Mouse (Mus musculus): ENCODE results near the gene Got2.
A peak's percentile ranks its signal among the peaks of the same experiment; 100 is the strongest.

Got2 gene

DNA sequence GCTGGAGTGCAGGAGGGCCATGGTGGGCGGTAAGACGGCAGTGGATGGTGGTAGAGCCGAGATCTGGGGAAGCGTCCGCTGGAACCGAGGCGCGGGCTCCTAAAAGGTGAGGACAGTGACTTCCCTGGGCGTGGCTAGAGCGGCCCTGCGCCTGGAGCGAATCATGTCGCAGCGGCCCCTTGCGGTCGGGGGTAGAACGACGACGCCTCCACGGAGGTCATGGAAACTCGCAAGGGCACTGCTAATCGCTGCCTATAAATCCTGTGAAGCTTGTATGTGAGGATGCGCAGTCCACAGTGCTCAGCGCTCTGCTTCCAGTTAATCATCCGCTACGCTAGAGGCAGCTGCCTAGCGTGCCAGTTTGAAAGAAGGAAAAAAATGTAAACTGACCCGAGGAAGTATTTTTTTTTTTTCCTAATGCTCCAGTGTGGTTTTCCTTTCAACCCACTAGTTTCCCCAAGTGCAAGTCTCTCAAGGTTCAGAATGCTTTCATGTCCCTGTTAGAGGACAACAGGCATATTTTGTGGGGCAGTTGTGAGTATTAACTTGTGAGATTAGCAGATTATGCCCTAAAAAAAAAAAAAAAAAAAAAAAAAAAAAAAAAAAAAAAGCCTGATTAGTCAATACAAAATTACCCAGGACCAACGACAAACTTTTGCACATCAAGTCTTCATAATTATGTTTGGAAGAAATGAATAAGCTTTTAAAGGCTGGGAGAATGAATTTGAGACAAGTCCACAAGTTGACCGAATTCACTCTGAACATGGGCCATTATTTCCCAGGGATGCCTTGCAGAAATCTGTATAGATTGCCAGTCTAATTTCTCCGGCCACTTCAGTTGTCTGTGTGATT is at the start of gene Got2:
TSS of gene Got2 (minus strand) at position 263 of the 852 bp plus-strand sequence.
- peak; percentile 89 for DNase-seq (ENCODE audit: low spot score)

DNA sequence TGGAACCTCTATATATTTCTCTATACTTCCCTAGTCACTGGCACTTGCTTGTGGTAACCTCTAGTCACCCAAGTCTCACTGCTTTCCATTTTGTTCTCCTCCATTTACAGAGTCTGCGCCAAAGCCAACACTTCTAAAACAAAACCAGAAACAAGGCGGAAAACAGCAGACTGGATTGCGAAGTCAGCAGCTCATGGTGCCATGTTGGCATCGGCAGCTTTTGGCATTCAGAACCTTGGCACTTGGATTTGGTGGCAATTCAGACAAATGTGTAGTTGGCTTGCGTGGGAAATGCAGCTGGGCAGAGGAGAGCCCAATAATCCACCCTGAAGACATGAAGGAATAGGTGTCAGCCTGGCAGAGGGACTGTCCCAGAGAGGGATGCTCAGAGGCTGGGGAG is 44.5 kb upstream of the Got2 start:
- DNase-seq (ENCODE audit: low spot score) = no peak

DNA sequence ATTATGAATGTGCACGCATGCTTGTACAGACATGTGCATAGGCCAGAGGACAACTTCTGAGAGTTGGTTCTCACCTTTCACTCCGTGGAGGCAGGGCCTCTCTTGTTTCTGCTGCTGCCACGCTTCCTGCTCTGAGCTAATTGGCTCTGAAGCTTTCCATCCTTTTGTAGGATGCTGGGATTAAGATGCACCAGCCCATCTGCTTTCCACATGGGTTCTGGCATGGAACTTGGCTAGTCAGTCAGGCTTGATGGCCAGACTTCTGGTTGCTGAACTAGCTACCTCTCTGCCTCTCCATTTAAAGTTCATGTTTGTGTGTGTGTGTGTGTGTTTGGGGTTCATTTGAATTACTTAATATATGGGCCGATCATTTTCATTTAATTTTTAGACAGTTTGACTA is 41.5 kb upstream of the Got2 start:
- DNase-seq (ENCODE audit: low spot score) = no peak

DNA sequence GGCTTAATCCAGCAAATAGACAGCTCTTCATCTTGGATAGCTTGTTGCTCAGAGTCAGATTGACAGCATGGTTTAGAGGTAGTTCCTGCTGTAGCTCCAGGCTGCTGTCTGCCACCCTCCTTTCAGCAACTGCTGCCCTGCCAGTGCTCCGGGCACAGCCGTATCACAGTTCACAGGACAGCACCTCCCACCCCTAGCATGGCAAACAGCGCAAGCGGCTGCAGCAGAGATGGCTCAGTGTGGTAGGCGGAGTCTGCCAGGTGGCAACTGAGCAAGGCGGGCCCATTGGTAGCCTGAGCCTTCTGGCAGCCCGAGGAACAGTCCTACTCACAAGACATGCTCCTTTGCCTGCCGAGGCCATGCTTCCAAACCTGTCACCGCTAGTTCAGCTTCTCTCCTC is 27.8 kb upstream of the Got2 start:
- no peak for DNase-seq (ENCODE audit: low spot score)

DNA sequence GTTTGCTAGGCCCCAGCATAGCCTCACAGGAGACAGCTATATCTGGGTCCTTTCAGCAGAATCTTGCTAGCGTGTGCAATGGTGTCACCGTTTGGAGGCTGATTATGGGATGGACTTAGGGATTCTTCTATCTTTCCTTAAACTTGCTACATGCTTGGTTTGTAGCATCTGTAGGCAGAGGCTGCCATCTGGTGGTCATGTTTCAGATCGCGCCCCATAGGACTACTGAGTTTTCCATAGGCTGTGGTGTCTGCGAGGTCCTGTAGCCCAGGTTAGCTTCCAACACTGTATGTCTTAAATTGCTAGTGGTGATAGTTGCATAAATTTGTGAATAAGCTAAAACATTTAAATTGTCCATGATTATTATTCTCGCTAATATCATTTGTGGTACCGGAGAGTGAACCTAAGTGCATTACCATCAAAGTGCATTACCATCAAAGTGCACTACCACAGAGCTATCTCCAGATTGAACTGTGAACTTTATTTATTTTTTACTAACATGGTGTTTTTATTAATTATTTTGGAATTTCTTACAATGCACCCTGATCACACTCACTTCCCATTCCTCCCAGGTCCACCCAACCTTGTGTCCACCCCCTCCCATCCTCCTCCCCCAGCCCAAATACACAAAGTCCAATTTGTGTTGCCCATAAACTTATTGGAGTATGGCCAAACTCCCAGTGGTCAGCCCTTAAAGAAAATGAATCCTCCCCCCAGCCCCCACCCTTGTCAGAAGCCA is 26.7 kb upstream of the Got2 start:
- peak; percentile 86 for DNase-seq (ENCODE audit: low spot score)

DNA sequence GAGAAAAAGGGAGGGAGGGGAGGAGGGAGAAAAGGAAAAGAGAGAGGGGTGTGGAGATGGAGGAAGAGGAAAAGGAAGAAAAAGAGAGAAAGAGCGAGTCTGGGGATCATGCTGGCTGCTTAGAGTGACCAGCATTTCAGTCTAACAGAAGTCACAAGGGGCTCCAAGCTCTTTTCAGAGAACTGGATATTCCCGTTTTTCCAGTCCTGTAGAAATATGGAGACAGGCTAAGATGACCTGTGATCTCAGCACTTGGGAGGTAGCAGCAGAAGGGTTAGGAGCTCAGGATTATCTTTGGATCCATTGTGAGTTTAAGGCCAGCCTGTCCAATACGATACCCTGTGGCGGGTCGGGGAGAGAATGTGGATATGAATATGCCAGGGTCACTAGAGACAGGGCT is 22.9 kb upstream of the Got2 start:
- DNase-seq (ENCODE audit: low spot score) = no peak

DNA sequence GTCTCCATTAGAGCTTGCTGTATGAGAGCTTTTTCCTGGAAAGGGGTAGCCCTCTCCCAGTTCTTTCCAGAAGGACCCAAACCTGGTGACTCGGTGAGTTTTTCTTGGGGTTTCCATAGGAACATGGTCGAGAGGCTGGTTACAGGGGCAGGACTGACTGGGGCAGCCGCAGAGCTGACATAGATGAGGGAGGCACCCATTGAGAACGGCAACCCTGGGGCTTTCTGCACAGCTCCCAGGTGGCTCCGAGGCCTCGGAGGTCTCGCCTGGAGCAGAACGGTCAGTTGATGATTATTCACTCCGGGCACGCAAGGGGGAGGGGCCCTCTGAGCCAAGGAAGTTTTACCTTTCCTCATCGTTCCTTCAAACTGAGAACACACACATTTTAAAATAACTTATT is 19.5 kb upstream of the Got2 start:
- DNase-seq (ENCODE audit: low spot score) = no peak

DNA sequence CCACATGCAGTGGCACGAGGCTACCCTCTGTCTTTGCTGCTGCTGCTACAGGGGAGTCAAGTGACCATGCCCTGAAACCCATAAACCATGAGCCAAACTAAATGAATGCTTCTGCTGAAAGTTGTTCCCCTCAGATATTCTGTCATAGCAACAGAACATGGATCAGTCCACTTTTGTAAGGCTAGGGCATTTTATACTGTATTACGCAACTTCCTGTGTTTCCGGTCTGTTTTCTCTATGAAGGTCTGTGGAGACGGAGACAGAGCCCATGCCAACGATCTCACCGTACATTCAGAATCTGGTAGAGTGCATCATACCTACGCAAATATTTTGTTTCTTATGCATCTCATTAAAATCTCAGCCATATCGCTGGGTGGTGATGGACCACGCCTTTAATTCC is 18.4 kb upstream of the Got2 start:
- DNase-seq (ENCODE audit: low spot score) = no peak

DNA sequence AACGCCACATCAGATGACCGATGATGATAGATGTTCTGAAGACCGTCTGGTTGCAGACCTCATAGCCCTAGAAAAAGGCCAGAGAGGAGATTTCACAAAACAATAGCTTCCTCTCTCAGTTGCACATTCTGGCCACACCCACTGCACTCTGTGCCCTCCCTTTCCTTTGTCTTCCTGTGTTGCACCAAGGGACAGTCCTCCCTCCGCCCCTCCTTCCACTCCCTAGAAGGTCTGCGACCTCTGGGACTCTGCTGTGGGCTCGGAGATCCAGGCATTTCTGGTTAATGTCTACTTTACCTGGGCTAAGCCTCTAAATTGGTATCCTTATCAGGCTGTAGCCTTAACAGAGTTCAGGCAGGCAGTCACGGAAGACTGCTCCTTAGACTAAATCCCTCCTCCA is 13.5 kb upstream of the Got2 start:
- DNase-seq (ENCODE audit: low spot score) = no peak

DNA sequence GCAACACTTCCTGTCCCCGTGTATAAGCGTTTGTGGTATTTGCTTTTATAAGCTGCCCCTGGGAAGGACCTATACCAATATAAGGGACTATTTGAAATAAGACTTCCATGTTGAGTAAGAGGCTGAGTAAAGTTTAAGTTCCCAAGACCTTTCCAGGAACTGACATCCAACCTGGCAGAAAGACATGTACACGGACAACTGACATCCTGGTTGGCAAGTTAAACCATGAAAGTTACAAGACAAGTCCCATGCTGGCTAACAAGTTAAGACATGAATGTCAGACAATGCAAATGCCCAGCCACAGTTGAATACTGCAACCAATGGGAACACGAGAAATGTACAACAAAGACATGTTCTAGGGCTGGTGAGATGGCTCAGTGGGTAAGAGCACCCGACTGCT is 5.4 kb upstream of the Got2 start:
- DNase-seq (ENCODE audit: low spot score) = no peak

DNA sequence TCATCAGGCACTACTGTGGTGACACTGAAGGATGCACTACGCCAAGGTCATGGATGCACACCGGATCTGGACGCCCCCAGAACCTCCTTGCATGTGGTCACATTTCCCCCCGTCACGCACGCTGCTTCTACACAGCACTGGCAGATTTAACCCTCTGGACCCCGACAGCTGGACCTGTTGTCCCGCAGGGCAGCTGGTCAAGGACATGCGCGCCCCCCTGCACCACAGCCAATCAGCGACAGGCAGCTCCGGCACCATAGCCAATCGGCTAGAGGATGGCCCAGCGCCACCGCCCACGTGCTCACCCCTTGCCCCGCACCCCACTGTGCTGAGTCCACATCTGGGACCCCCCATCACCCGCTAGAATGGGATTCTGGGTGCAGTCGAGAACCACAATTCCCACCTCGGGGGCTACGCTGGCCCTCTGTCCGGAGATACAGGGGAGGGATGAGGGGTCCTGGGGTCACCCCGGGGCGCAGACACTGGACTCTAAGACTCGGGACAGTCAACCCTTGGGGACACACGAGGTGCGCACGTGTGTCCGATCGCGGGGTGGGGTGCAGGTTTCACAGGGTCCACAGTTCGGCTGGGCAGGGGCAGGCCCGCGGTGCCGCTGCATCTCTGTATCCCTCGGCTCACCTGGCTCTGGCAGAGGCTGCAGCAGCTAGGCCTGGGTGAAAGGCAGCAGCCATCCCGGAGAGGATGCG is 616 bp downstream of the Got2 start:
- peak; percentile 86 for DNase-seq (ENCODE audit: low spot score)

DNA sequence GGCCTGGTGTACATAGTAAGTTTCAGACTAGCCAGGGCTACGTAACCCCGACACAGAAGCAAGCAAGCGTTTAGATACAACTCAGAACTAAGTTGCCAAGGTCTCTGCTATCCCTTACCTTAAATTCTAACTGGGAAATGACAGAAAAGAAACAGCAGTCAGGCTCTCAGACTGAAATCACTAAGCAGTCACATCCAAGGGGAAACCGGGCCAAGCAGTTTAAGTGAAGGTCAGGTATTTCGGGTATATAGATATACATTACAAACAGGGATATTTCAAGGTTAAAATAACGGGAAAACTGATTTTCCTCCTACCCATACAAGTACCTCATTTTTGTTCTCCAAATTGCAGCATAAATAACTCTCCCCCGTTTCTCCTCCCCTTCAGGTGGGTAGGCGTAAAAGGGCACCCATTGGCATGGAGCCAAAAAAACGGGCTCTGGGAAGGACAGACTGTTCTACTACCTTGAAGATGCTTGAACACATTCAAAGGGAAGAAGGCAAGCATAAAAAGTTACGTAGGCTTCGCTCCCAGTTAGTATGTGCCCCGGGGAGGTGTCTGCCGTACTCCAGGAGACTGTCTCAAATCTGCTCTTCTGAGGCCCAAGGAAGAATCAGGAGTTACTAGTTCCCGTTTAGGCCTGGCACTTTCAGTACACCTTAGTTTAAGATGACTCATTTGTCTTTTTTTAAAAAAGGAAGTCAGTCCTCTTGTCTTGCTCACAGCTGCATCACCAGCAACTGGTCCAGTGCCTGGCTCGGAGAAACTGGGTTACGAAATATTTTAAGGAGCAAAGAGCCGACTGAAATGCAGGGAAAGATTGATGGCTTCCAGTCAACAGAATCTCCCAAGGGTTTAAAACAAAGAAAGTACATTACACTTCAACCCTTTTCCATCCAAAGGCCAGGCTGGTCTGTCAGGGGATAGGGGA is 1.4 kb downstream of the Got2 start:
- DNase-seq (ENCODE audit: low spot score) = peak; percentile 37

DNA sequence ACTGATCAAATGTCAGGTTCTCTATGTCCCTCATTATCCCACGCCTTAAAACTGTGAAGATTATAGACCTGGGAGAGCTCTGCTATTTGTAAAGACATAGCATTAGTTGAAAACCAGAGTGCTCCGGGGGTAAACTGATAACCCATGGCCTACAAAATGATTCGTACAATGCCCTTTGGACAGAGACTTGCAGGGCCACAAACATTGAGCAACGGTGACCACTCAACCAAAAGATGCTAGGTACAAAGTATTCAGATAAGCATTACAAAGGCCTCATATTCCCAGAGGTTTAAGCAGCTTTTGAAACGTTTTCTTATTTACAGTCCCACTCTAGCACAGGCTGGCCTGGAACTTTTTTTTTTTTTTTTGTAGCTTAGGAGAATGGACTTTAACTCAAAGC is 2.4 kb downstream of the Got2 start:
- DNase-seq (ENCODE audit: low spot score) = no peak

DNA sequence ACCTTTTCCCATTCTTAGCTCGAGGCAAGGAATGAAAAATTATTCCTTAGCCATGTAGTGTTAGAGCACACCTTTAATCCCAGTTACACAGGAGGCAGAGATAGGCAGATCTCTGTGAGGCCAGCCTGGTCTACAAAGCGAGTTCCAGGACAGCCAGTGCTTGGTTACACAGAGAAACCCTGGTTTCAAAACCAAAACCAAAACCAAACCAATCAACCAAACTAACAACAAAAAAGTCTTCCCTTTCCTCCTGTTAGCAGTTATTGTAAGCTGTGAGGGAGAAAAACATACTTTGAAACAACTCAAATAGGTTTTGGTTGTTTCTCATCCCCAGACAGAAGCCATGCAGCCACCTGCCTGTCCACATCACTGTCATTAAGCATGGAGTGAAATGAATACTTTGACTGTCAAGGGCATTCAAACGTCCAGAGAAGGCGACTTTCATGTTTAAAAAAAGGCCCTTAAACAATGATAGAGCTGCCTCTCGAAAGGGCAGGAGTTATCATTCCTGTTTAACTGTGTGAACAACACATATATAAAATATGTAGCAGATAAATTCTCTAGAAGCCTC is 3.0 kb downstream of the Got2 start:
- no peak for DNase-seq (ENCODE audit: low spot score)

DNA sequence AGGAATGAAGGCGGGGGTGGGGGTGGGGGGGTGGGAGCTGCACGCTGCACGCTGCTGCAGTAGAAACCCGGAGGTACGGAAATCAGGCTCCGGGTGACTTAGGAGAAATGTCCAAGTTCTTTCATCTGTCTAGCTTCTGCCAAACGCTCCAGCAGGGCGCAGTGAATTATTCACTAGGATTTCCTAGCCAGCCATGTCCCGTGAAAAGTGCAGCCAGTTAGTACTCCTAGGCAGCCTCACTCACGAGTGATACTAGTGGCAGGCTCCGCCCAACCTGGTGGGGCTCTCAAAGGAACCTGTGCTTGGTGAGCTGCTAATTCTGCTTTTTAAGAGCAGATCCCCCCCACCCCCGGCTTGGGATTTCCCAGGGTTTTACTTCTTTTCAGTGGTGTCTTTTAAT is 3.9 kb downstream of the Got2 start:
- no peak for DNase-seq (ENCODE audit: low spot score)

DNA sequence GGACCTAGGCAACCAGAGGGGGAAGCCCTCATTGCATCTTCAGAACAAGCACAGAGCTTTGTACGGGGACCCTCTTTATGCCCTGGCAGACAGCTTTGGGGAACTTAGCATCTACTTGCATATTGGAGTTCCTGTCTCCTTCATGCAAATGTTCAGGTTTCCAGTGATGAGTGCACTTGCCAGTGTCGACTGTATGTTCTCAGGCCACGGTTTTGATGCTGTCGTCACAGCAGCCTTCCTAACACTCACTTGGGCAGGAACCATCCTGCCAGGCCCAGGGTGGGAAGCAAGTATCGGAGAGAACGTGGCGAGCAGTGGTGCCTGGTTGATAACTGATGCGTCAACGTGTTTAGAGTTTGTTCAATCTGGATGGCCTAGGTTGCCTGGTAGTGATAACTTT is 6.2 kb downstream of the Got2 start:
- no peak for DNase-seq (ENCODE audit: low spot score)

DNA sequence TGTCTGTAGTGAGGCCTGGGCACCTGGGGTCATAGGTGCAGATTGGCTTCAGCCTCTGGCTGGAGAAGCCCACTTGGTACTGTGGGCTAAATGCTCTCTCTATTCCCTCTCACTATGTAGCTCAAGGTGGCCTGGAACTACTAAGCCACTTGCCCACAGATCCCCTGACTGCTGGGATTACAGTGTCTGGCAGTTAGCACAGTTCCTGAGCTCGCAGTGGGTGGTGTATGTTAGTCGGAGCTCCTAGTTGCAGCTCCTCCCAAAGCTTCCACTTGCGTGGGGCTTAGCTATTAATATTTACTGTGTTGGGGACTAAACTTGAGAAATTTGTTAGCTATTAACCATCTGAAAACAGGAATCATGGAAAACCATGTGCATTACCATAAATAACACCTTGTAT is 6.8 kb downstream of the Got2 start:
- DNase-seq (ENCODE audit: low spot score) = no peak

DNA sequence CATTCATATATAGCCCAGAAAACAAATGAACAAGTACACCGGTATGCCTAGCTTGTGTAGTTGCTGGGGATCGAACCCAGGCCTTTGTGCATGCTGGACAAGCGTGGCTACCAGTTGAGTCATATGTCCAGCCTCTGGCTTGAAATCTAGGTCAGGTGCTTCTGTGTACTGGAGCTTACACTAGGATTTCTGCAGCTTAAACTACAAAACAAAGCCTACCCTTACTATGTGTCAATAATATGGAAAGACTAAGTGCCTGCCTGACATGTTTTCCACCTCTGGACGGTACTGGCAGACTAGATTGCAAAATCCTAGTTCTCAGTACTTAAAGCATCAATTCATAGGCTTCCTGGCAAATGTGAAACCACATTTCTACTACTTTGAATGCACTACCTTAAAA is 8.5 kb downstream of the Got2 start:
- DNase-seq (ENCODE audit: low spot score) = no peak

DNA sequence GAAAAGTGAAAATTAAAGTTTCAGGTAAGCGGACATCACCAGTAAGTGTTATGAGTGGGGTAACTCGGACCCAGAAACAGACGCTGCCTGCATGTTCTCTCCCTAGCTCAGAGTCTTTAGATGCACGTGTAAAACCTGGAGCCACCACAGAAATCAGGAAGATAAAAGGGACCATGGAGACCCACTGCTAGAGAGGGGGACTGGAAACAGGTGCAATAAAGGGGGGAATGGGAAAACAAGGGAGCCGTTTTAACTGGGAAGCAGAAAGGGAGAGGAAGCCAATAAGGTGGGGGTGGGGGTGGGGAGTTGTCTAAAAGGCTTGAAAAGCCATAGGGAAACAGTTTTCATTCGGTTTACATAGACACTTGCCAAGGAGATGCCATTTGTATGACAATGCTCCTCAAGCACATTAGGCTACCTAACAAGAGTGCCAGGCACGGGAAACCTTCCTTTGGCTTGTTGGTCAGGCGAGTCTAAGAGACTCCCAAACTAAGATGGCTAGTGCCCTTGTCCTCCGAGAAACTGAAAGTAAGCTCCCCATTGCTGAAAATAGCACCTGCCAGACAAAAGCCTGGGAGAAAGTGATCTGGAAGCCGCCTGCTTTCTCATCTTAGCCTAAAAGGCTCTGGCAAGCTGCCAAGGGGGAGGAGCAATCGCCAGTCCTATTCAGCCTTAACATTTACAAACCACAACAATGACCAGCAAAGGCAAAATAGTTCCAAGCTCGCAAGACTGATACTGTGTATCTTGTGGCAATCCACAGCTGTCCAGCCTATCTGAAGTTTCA is 10.0 kb downstream of the Got2 start:
- DNase-seq (ENCODE audit: low spot score) = peak; percentile 35

DNA sequence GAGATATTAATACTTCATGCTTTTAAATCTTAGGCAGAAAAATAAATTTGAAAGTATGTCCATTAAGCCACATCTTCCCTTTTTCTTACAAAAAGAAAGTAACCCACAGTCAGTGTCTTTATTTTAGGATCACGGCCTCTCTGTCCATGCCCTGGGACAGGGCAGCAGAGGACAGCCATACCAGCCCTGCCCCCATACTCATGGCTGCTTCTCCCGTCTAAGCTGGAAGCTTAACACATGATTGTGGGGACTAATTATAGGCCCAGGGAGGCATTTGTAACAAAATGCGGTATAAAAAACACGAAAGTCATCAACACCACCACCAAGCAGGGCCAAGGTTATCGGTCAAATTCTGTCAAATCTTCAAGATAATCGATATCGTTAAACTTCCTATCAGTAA is 13.1 kb downstream of the Got2 start:
- DNase-seq (ENCODE audit: low spot score) = no peak

DNA sequence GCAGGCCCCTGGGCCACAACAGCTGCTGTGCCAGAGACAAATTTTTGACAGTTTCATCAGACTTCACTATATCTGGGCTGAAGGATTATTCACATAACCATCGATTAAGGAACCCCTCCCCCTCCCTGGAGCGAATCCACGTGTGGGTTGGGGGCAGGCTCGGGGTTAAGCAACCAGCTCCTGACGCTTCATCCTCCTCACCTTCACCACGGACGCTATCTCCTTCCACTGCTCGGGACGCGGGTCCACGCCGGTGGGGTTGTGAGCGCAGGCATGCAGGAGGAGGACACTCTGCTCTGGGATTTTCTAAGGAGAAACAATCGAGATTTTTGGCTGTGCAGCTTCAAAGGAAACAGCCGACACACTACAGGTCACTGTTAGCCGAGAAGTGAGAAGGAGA is 16.7 kb downstream of the Got2 start:
- DNase-seq (ENCODE audit: low spot score) = no peak

Data from layer of hippocampus, adult 11-12 months (tissue).